Mouse (Mus musculus): ENCODE measurements around the gene Cmpk2.
"Not testable (repeated sequence)": the region's sequence is repeated elsewhere in the genome, so short reads cannot be mapped to it uniquely, and the experiment has no call there.

Gene Cmpk2

GRCm38 (mm10) chr12:26469098-26470041, at the start of gene Cmpk2:
Gene Cmpk2, plus strand, starts transcription at chr12:26469204.
- DNase-seq (ENCODE audit: low read depth, low spot score), result peak; percentile 71

- peak; percentile 53 for DNase-seq (ENCODE audit: low read depth, low spot score)
These were observed 44.2 kb upstream of the Cmpk2 start for GRCm38 (mm10) chr12:26424841-26425240.

- not testable (repeated sequence) for DNase-seq (ENCODE audit: low read depth, low spot score)
These were observed 40.2 kb upstream of the Cmpk2 start for GRCm38 (mm10) chr12:26428771-26429170.

GRCm38 (mm10) chr12:26436334-26436733, 32.7 kb upstream of the Cmpk2 start:
- no peak for DNase-seq (ENCODE audit: low read depth, low spot score)

- peak; percentile 28 for DNase-seq (ENCODE audit: low read depth, low spot score)
These were observed 31.1 kb upstream of the Cmpk2 start for GRCm38 (mm10) chr12:26437950-26438349.

- no peak for DNase-seq (ENCODE audit: low read depth, low spot score)
These were observed 29.6 kb upstream of the Cmpk2 start for GRCm38 (mm10) chr12:26439366-26439765.

- DNase-seq (ENCODE audit: low read depth, low spot score), result peak; percentile 58
These were observed 24.9 kb upstream of the Cmpk2 start for GRCm38 (mm10) chr12:26444054-26444453.

- no peak for DNase-seq (ENCODE audit: low read depth, low spot score)
These were observed 24.5 kb upstream of the Cmpk2 start for GRCm38 (mm10) chr12:26444511-26444910.

- DNase-seq (ENCODE audit: low read depth, low spot score), result no peak
These were observed 22.5 kb upstream of the Cmpk2 start for GRCm38 (mm10) chr12:26446377-26447045.

GRCm38 (mm10) chr12:26449483-26449882, 19.5 kb upstream of the Cmpk2 start:
- no peak for DNase-seq (ENCODE audit: low read depth, low spot score)

GRCm38 (mm10) chr12:26451150-26451549, 17.9 kb upstream of the Cmpk2 start:
- DNase-seq (ENCODE audit: low read depth, low spot score), result no peak

- DNase-seq (ENCODE audit: low read depth, low spot score), result no peak
These were observed 16.1 kb upstream of the Cmpk2 start for GRCm38 (mm10) chr12:26452951-26453350.

- no peak for DNase-seq (ENCODE audit: low read depth, low spot score)
These were observed 14.3 kb upstream of the Cmpk2 start for GRCm38 (mm10) chr12:26454682-26455081.

GRCm38 (mm10) chr12:26456028-26456698, 12.8 kb upstream of the Cmpk2 start, which contains the start of gene Rsad2:
Gene Rsad2, minus strand, starts transcription at chr12:26456452.
- peak; percentile 76 for DNase-seq (ENCODE audit: low read depth, low spot score)

GRCm38 (mm10) chr12:26460091-26460490, 8.9 kb upstream of the Cmpk2 start:
- DNase-seq (ENCODE audit: low read depth, low spot score), result no peak

- DNase-seq (ENCODE audit: low read depth, low spot score), result no peak
These were observed 3.4 kb upstream of the Cmpk2 start for GRCm38 (mm10) chr12:26465600-26465999.

- DNase-seq (ENCODE audit: low read depth, low spot score), result no peak
These were observed 1.0 kb downstream of the Cmpk2 start for GRCm38 (mm10) chr12:26470042-26470409.

GRCm38 (mm10) chr12:26471376-26471775, 2.4 kb downstream of the Cmpk2 start:
- DNase-seq (ENCODE audit: low read depth, low spot score), result no peak

- DNase-seq (ENCODE audit: low read depth, low spot score), result no peak
These were observed 3.9 kb downstream of the Cmpk2 start for GRCm38 (mm10) chr12:26472770-26473481.

GRCm38 (mm10) chr12:26473746-26474145, 4.7 kb downstream of the Cmpk2 start:
- no peak for DNase-seq (ENCODE audit: low read depth, low spot score)

- no peak for DNase-seq (ENCODE audit: low read depth, low spot score)
These were observed 8.2 kb downstream of the Cmpk2 start for GRCm38 (mm10) chr12:26477198-26477597.

Measured in forelimb bud, embryonic 11.5 days (tissue).